ENCODE assay signal across 9 mouse cellular contexts in genomic region chr16:18582426-18583148, GRCm38 (mm10). TPM values are rescaled to one million over a fixed set of nuclear protein-coding genes. Genes with fewer than 3 reads are reported as not detected.
DNase-seq lines count a peak whose midpoint lies in the region; ATAC-seq and TF ChIP-seq lines count a peak whose summit lies in the region.
"Had no signal": no experiment of that assay in that cellular context is flagged by ENCODE, and none has a peak within 500 bp of the region (broad histone marks: within the 10 kb centered on the region; RNA-seq: fewer than 3 reads in every experiment).

No protein-coding gene starts in this region.

- H3K27ac ChIP-seq in ES-E14 (ENCODE audit: insufficient read depth, low read depth, low read length, poor library complexity, severe bottlenecking): no peak overlapping the region
- no peak overlapping the region for H3K27ac ChIP-seq in heart, postnatal 0 days (ENCODE audit: low read depth)
- no peak overlapping the region; the same call in 1 of the 2 replicates for H3K27ac ChIP-seq in midbrain, embryonic 10.5 days (replicated peaks)

- H3K36me3 ChIP-seq in ES-E14 (ENCODE audit: control insufficient read depth, insufficient read depth, low read length, poor library complexity, severe bottlenecking): no peaks in the 10 kb centered on the region
- H3K36me3 ChIP-seq in heart, postnatal 0 days (replicated peaks; ENCODE audit: control insufficient read depth, insufficient read depth, low read length): no peaks in the 10 kb centered on the region
- H3K36me3 ChIP-seq in midbrain, embryonic 10.5 days: no peaks in the 10 kb centered on the region

- no peaks in the 10 kb centered on the region for H3K4me1 ChIP-seq in ES-E14 (ENCODE audit: control insufficient read depth in 2 of 2, insufficient read depth in 2 of 2, low read length in 2 of 2, poor library complexity in 1 of 2)
- H3K4me1 ChIP-seq in heart, postnatal 0 days (ENCODE audit: control insufficient read depth, insufficient read depth): peaks cover 15% of the 10 kb centered on the region
- H3K4me1 ChIP-seq in midbrain, embryonic 10.5 days: peaks cover 46% of the 10 kb centered on the region

- TF ChIP-seq EP300 in heart, postnatal 0 days (IDR thresholded peaks at IDR 0.05; ENCODE audit: low read depth): no peak

- in situ Hi-C loops in ES-E14 (cut with MboI; ENCODE audit: low sequenced_read_pairs in 2 of 2, unreplicated experiment in 2 of 2): loop anchor here (5.0 to 10.0 kb wide), 2 partner anchors 40 to 778 kb away; partner anchors contain the start of gene Gp1bb (in 1 of the 2)

- no peak for ATAC-seq in heart, postnatal 0 days (ENCODE audit: insufficient read depth, low read depth)

- H3K4me3 ChIP-seq in ES-E14 (ENCODE audit: insufficient read depth in 1 of 2, low read depth in 1 of 2, low read length in 2 of 2, poor library complexity in 1 of 2, severe bottlenecking in 1 of 2): peak overlapping the region; percentile 47 to 65; a peak in 3 of 4 replicates
- peak overlapping the region; percentile 45 for H3K4me3 ChIP-seq in heart, postnatal 0 days (ENCODE audit: low read depth, low read length)
- peak overlapping the region; percentile 46 for H3K4me3 ChIP-seq in midbrain, embryonic 10.5 days

- H3K9ac ChIP-seq in ES-E14 (ENCODE audit: insufficient read depth, low read depth, low read length, poor library complexity, severe bottlenecking): peak overlapping the region; percentile 23
- no peak overlapping the region for H3K9ac ChIP-seq in heart, postnatal 0 days (replicated peaks; ENCODE audit: low read depth, low read length)

- H3K9me3 ChIP-seq in ES-E14 (ENCODE audit: control insufficient read depth, insufficient read depth, low read depth, low read length): no peaks in the 10 kb centered on the region
- no peaks in the 10 kb centered on the region for H3K9me3 ChIP-seq in heart, postnatal 0 days (replicated peaks; ENCODE audit: control insufficient read depth, low read length)
- no peaks in the 10 kb centered on the region for H3K9me3 ChIP-seq in midbrain, embryonic 10.5 days (replicated peaks)

- WGBS in heart, postnatal 0 days: 6% methylated on average over 64 of the region's 67 CpGs
- under 1% methylated on average over 63 of the region's 67 CpGs for WGBS in midbrain, embryonic 10.5 days

- peak overlapping the region; percentile 66 for H3K4me2 ChIP-seq in heart, postnatal 0 days (ENCODE audit: low read depth, low read length)

- TF ChIP-seq CTCF in heart, postnatal 0 days (IDR thresholded peaks at IDR 0.05; ENCODE audit: low read depth): no peak

- DNase-seq in heart, adult 11 months: peak; percentile 82
- DNase-seq in heart, adult 9 months (ENCODE audit: low spot score in 2 of 2): no peak
- no peak for DNase-seq in ES-E14 (ENCODE audit: low read depth, low spot score)
- DNase-seq in heart, postnatal 0 days (ENCODE audit: low spot score): no peak
- DNase-seq in midbrain, embryonic 10.5 days (ENCODE audit: low spot score): peak; percentile 45
- no peak for DNase-seq in spleen, postnatal 14 days (ENCODE audit: low spot score in 2 of 2)
- no peak for DNase-seq in urinary bladder, postnatal 25 days (ENCODE audit: low spot score)
- no peak for DNase-seq in cerebellum, adult 11 months

- H3K27me3 ChIP-seq in heart, postnatal 0 days (ENCODE audit: control insufficient read depth, insufficient read depth, low read length): peaks cover 95% of the 10 kb centered on the region
- H3K27me3 ChIP-seq in midbrain, embryonic 10.5 days (ENCODE audit: low read depth, poor library complexity, severe bottlenecking): peaks cover 99% of the 10 kb centered on the region

TF ChIP-seq in ES-E14, 5 proteins besides CTCF, POLR2A, EP300 and RAD21:
- TF ChIP-seq HCFC1 (IDR thresholded peaks at IDR 0.05; ENCODE audit: borderline replicate concordance, insufficient read depth, low read length): no peak
- TF ChIP-seq MAFK (IDR thresholded peaks at IDR 0.05; ENCODE audit: insufficient read depth, low read depth, low read length): no peak
- TF ChIP-seq ZNF384 (IDR thresholded peaks at IDR 0.05; ENCODE audit: low read depth, low read length): no peak
- TF ChIP-seq CHD2 (IDR thresholded peaks at IDR 0.05; ENCODE audit: low read depth, low read length): no peak
- TF ChIP-seq ZC3H11A (IDR thresholded peaks at IDR 0.05; ENCODE audit: borderline replicate concordance, low read depth, low read length): no peak

RNA-seq across cellular contexts. Expression of gene Tbx1, which starts 7.9 kb away (rescaled TPM):
- 0.11 and 0.27 TPM in 2 replicates for total RNA-seq in ES-E14 (2012; rRNA removed)
- 2.1 TPM in 1 of 2 replicates, not detected in the other for total RNA-seq in heart, postnatal 0 days (2014; rRNA removed; ENCODE audit: low replicate concordance)
- 0.11 and 0.14 TPM in 2 replicates for polyA plus RNA-seq in heart, postnatal 0 days (2015; fragmentation: Nextera tagmentation; extraction: Ambion mirVana)
- polyA plus RNA-seq in midbrain, embryonic 10.5 days (2016; fragmentation: Nextera tagmentation; extraction: Ambion mirVana): 0.97 and 1.7 TPM in 2 replicates

RNA-seq across cellular contexts. Expression of gene Gp1bb, which starts 39.6 kb away (rescaled TPM):
- total RNA-seq in ES-E14 (2012; rRNA removed): 0.11 TPM in 1 of 2 replicates, not detected in the other
- 2.1 and 5.4 TPM in 2 replicates for total RNA-seq in heart, postnatal 0 days (2014; rRNA removed; ENCODE audit: low replicate concordance)
- 3.0 TPM in 2 replicates for polyA plus RNA-seq in heart, postnatal 0 days (2015; fragmentation: Nextera tagmentation; extraction: Ambion mirVana)
- polyA plus RNA-seq in midbrain, embryonic 10.5 days (2016; fragmentation: Nextera tagmentation; extraction: Ambion mirVana): 4.5 and 4.6 TPM in 2 replicates
- total RNA-seq: gastrocnemius, adult 18-20 months had no signal

RNA-seq across cellular contexts. Expression of gene Gm49601, which starts 43.6 kb away (rescaled TPM):
- 0.85 and 1.7 TPM in 2 replicates for total RNA-seq in ES-E14 (2012; rRNA removed)
- not detected in 2 replicates for total RNA-seq in heart, postnatal 0 days (2014; rRNA removed; ENCODE audit: low replicate concordance)
- polyA plus RNA-seq in heart, postnatal 0 days (2015; fragmentation: Nextera tagmentation; extraction: Ambion mirVana): 0.32 and 0.34 TPM in 2 replicates
- 3.7 and 5.8 TPM in 2 replicates for polyA plus RNA-seq in midbrain, embryonic 10.5 days (2016; fragmentation: Nextera tagmentation; extraction: Ambion mirVana)

RNA-seq across cellular contexts. Expression of gene Sept5, which starts 47.2 kb away (rescaled TPM):
- 0.74 and 3.0 TPM in 2 replicates for total RNA-seq in ES-E14 (2012; rRNA removed)
- total RNA-seq in heart, postnatal 0 days (2014; rRNA removed; ENCODE audit: low replicate concordance): 8.7 and 12.3 TPM in 2 replicates
- polyA plus RNA-seq in heart, postnatal 0 days (2015; fragmentation: Nextera tagmentation; extraction: Ambion mirVana): 3.8 and 5.5 TPM in 2 replicates
- polyA plus RNA-seq in midbrain, embryonic 10.5 days (2016; fragmentation: Nextera tagmentation; extraction: Ambion mirVana): 31.2 and 42.8 TPM in 2 replicates

Comparison
In these comparisons a context has a peak if more than half of its experiments do, and no peak if none do; other contexts are left out.
1. DNase-seq: peak in heart, adult 11 months (single experiment) and midbrain, embryonic 10.5 days (single experiment); none in heart, adult 9 months (0 of 2), ES-E14 (single experiment), heart, postnatal 0 days (single experiment), spleen, postnatal 14 days (0 of 2), urinary bladder, postnatal 25 days (single experiment) and cerebellum, adult 11 months (single experiment).
2. Peak in every context shown above with its lines, with median percentiles within 50 percentile points of each other: H3K4me3 ChIP-seq.